Mouse (Mus musculus) embryonic fibroblast, embryonic 13.5 days (primary cell): Measurements from ENCODE around the gene Jak3.

Experiments used
- CTCF ChIP-seq: IDR thresholded peaks from 2 replicates; pipeline ENCODE4 v1.5.1; 2011; ENCODE audit warnings: mild to moderate bottlenecking, control low read depth, low read length, moderate library complexity, borderline replicate concordance; ENCODE audit not compliant: insufficient read depth
- POLR2A ChIP-seq: IDR thresholded peaks from 2 replicates; pipeline ENCODE4 v1.6.1; 2011; ENCODE audit warnings: low read depth, mild to moderate bottlenecking, control low read depth, low read length, moderate library complexity

DNA sequence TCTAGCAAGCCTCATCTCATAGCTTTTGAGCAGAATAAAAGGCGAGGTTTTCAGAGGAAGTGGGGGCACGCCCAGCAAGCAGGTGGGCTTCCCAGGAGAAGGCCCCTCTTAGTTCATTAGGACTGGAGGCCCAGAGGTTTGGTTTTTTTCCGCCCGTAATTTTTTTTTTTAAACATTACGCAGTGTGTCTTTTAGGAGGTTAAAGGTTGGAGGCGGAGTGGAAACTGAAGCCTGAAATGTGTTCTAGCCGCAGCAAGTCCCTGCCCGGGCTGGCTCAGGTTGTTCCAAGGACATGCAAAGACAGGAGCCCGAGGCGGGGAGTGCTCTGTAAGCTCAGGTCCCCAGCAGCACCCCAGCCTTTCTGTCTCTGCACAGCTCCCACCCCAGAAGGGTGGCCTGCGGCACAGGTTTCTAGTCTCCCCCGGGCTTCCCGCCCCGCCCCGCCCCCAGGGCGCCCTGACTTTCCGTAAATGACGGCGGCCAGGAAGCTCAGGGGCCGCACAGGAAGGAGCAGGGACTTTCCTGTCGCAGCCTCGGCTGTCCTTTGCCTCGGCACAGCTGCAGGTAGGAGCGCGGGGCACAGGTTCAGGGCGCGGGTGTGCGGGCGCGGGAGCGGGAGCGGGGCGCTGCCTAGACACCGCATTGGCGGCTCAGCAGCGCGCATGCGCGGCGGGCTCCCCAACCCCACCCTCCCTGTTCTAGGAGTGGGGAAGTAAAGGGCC lies at the start of gene Jak3:
- TF ChIP-seq CTCF (no peak), POLR2A (peak; percentile 75)
